Mouse (Mus musculus): Measurements from ENCODE around the gene Ncam1.

The Ncam1 gene

DNA sequence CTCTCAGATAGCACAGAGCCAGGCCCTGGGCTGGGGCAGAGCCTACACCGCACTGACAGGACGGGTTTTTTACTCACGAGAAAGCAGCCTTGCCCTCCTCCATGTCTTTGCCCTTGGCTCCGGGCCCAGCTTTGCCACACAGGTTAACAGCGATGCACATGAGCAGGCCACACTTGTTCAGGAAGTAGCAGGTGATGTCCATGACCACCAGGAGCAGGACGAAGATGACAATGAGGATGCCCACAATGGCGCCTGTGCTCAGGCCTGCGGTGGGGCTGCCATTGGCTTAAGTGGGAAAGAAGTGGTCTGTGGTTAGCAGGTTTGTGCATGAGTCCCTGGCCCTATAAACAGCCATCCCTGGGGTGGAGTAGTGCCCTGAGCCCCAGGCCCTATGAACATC lies 289.1 kb downstream of the Ncam1 start:
- in situ Hi-C loops (cut with MboI, MseI) = no loop called here

DNA sequence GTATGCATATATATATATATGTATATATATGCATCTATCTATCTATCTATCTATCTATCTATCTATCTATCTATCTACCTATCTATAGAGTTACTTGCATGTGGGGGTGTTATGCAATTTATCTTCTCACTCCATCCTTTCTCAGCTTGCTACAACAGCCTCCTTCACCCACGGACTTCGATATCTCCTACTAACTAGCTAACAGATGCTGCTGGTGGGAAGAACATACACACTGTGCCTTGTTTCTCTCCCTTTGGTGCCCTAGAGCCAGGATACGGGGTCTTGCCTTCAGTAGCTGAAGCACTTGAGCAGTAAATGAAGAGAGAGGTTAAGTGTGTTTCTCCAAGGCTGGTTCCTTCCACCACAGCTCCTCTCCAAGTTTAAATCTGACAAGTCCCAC lies 289.6 kb downstream of the Ncam1 start:
- in situ Hi-C loops (cut with MboI, MseI) = no loop called here

- in situ Hi-C loops (cut with MboI, MseI) = no loop called here
Measured at GRCm38 (mm10) chr9:49507829-49508585, 290.7 kb downstream of the Ncam1 start.

- in situ Hi-C loops (cut with MboI, MseI) = no loop called here
Measured at GRCm38 (mm10) chr9:49504658-49505057, 294.1 kb downstream of the Ncam1 start.

GRCm38 (mm10) chr9:49502245-49502644 lies 296.5 kb downstream of the Ncam1 start:
- in situ Hi-C loops (cut with MboI, MseI) = no loop called here

DNA sequence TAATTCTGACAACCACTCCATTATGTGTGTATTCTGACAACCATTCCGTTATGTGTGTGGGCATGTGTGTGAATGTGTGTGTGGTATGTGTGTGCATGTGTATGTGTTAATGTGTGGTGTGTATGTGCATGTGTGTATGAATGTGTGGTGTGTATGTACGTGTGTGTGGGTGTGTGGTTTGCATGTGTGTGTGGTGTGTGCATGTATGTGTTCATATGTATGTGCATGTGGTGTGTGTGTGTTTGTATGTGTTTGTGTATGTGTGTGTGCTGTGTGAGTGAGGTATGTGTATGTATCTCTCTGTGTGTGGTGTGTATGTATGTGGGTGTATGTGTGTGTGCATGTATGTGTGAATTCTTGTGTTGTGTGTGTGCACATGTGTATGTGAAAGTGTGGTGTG lies 298.8 kb downstream of the Ncam1 start:
- in situ Hi-C loops (cut with MboI, MseI) = loop anchor here (5.0 to 10.0 kb wide), 2 partner anchors 835 to 927 kb away; no protein-coding TSS in a partner anchor

DNA sequence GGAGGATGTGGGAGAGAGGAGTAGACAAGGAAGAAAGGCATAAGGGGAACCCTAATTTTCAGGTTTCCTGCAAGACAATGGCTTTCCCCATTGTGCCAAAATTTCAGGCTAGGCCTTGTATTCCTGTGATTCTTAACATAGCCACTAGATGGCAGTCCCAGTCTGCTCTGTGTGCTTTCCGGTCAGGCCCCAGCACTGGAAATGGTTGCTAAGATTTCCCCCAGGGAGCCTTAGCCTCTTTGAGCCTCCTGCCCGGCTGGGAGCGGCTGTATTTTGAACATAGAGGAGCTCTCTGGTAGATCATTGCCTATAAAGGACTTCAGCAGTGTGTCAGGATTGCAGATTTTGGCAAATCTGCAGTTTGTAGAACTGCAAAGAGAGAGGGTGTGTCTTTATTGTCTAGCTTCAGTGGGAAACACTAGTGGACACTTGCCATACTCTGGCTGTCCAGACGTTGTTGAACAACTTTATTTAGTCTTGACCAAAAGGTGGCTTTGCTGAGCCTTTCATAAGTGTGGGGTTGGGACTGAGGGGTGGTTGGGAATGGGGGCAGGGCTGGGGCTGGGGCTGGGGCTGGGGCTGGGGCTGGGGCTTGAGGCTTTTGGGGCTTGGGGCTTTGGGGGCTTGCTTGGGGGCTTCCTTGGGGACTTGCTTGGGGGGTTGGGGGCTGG lies 304.6 kb downstream of the Ncam1 start:
- in situ Hi-C loops (cut with MboI, MseI) = loop anchor here (10.0 kb wide), 1 partner anchor 841 kb away; no protein-coding TSS in a partner anchor

DNA sequence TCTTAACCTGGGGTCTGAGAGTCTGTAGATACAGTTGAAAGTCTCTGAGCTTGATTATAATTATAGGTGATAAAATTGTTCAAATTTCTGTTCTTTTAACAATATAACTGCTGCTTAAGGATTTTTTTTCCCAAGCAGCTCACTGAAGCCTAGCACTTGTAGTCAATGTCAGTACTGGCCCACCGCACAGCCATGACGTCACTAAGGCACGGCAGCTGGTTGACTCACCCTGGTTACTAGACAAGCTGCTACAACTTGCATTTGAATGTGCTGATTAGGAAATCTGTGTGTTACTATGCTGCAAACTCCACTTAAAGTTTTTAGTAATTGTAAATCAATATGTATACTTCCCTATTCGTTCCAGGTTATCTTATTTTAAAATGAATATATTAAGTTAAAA lies 308.1 kb downstream of the Ncam1 start:
- in situ Hi-C loops (cut with MboI, MseI) = loop anchor here (10.0 kb wide), 1 partner anchor 844 kb away; no protein-coding TSS in a partner anchor

- in situ Hi-C loops (cut with MboI, MseI) = loop anchor here (5.0 kb wide), 1 partner anchor 407 kb away; the partner anchor contains the start of gene Tmprss5
Measured at GRCm38 (mm10) chr9:49488912-49489895, 309.5 kb downstream of the Ncam1 start.

DNA sequence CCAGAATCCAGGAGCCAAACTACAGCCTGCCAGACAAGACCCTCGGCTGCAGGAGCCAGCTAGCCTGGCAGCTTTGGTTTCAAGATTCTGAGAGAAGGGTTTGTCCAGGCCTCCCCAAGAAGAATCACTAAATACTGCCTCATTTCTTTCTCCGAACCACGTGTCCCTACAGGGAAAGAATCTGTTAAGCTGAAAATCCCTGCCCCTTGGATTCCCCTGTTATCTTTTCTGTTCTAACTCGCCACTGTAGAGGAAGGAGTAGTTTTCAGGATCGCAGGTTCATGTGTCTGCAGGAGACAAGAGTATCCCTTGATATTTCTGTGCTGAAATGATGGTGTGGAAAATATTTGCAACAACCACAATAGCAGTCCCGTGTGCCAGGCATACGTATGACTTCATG lies 310.5 kb downstream of the Ncam1 start:
- in situ Hi-C loops (cut with MboI, MseI) = loop anchor here (5.0 kb wide), 1 partner anchor 406 kb away; the partner anchor contains the start of gene Tmprss5

DNA sequence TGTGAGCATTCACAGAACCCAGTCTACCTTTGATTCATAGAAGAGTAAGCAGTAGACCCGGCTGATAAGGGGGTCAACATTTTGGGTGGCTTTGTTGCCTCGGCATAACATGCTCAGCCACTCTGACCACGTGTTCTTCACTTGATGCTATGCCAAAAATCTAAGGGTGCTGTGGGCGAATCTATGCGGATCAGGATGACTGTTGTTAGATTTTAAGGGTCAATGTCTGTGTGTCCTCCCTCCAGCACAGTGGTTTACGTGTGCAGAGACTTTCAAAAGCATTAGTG lies 311.1 kb downstream of the Ncam1 start:
- in situ Hi-C loops (cut with MboI, MseI) = loop anchor here (5.0 kb wide), 1 partner anchor 405 kb away; the partner anchor contains the start of gene Tmprss5

- in situ Hi-C loops (cut with MboI, MseI) = loop anchor here (5.0 kb wide), 1 partner anchor 405 kb away; the partner anchor contains the start of gene Tmprss5
Measured at GRCm38 (mm10) chr9:49486805-49487656, 311.7 kb downstream of the Ncam1 start.

DNA sequence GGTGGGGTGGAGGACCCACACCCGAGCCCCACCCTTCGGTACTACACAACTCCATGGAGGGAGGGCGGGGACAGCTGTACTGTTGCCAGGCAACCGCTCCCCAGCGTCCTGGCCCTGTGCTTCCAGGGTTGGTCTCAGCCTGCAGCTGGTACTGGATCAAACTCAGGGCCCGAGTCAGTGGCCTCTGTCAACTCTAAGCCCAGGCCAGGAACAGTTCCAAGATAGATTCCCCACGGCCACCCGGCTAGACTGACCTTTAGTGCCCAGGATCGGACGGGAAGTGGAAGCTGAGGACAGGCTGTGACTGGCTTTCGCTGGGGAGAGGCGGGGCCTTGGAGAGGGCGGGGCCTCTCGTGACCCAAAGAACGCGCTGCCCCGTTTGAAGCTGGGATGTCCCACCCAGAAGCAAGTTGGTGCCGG lies 312.8 kb downstream of the Ncam1 start, which contains the start of gene Ttc12:
Gene Ttc12, minus strand, starts transcription at position 334 of the 420 bp plus-strand sequence.
- in situ Hi-C loops (cut with MboI, MseI) = loop anchor here (5.0 kb wide), 1 partner anchor 404 kb away; the partner anchor contains the start of gene Tmprss5

GRCm38 (mm10) chr9:49485250-49485891 lies 313.4 kb downstream of the Ncam1 start:
- in situ Hi-C loops (cut with MboI, MseI) = loop anchor here (5.0 kb wide), 1 partner anchor 403 kb away; the partner anchor contains the start of gene Tmprss5

DNA sequence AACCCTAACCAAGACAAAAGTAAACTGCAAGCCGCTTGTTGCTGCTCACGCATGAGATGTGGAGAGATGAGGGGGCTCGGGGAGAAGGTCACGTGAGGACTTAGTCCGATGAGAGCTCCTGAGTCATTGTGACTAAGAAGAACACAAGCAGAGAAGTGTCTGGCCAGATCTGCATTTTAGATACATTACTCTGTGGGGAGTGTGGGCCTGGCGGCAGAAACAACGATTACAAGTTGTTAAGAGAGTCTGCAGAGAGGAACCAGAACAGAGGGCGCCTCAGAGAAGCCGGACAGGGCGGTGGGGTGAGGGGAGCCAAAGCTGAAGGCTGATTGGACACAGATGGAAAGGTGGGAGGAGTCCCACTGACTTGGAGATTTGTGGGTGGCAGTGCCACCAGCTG lies 315.4 kb downstream of the Ncam1 start:
- in situ Hi-C loops (cut with MboI, MseI) = no loop called here

- in situ Hi-C loops (cut with MboI, MseI) = no loop called here
Measured at GRCm38 (mm10) chr9:49472126-49472525, 326.6 kb downstream of the Ncam1 start.

GRCm38 (mm10) chr9:49470946-49471345 lies 327.8 kb downstream of the Ncam1 start:
- in situ Hi-C loops (cut with MboI, MseI) = no loop called here

DNA sequence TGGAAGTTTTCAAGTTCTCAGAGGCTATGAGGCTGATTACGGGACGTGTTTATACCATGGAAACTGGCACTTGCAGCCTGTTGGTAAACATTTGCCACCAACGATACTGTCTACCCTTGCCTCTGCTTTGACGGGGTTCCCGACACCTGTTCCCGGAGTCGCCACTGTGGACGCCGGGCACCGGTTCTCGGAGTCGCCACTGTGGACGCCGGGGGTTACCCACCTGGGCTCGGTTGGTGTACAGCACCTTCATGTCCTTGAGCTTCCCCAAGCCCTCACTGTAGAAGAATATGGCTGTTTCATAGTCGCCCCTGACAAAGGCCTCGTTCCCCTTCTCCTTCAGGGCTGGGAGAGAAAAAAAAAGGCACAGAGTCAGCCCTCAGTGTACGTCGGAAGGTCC lies 328.7 kb downstream of the Ncam1 start:
- in situ Hi-C loops (cut with MboI, MseI) = no loop called here

- in situ Hi-C loops (cut with MboI, MseI) = no loop called here
Measured at GRCm38 (mm10) chr9:49456136-49456535, 342.6 kb downstream of the Ncam1 start.

GRCm38 (mm10) chr9:49452396-49452795 lies 346.3 kb downstream of the Ncam1 start:
- in situ Hi-C loops (cut with MboI, MseI) = no loop called here
